Mouse (Mus musculus): ENCODE results near the gene Cby1.

DNA sequence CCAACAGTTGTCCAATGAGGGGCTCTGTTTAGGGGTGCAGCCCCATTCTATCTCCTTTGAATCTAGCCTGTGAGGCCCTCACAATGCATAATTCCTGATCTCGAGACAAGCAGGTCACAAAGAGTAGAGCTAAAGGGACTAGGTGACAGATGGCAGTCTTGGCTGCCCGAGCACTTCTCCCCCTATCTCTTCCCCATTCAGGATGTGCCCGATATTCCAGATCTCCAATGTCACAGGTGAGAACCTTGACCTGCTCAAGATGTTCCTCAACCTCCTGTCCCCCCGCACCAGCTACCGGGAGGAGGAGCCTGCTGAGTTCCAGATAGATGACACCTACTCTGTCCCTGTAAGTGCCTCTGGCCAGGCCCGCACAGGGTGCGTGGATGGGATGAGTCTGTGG, 56.6 kb downstream of the Cby1 start:
- TF ChIP-seq CTCF (IDR thresholded peaks at IDR 0.05; ENCODE audit: borderline replicate concordance, insufficient read depth, low read depth, low read length) (no peak), POLR2A (IDR thresholded peaks at IDR 0.05; ENCODE audit: borderline replicate concordance, insufficient read depth, low read length) (no peak)
